Mouse (Mus musculus): Measurements from ENCODE around the gene Pdcl3. TPM values are rescaled to one million over a fixed set of nuclear protein-coding genes. Genes with fewer than 3 reads are reported as not detected.

The Pdcl3 gene
- total and polyA plus RNA-seq, 3 experiments = 55.6 to 120 (median 83.6) TPM

- Histone ChIP-seq H3K27ac (ENCODE audit: insufficient read depth, low read depth) (no peak overlapping the region), H3K4me2 (ENCODE audit: insufficient read depth, low read depth, poor library complexity, severe bottlenecking) (peak overlapping the region; percentile 77), H3K4me1 (ENCODE audit: control insufficient read depth in 1 of 2, insufficient read depth in 2 of 2) (peaks cover 2 to 27% of the 10 kb centered on the region in 2 experiments; a peak in 3 of 4 replicates), H3K9ac (ENCODE audit: insufficient read depth, low read depth) (peak overlapping the region; percentile 84), H3K27me3 (replicated peaks) (no peaks in the 10 kb centered on the region), H3K36me3 (replicated peaks in 1 of 2; ENCODE audit: control insufficient read depth in 1 of 2, insufficient read depth in 1 of 2, low read length in 1 of 2) (peaks cover 1 to 23% of the 10 kb centered on the region in 2 experiments), H3K79me2 (replicated peaks; ENCODE audit: control insufficient read depth, extremely low read depth, insufficient read depth, poor library complexity, severe bottlenecking) (peaks cover 7% of the 10 kb centered on the region), H3K4me3 (replicated peaks in 1 of 3; ENCODE audit: low read depth in 2 of 3, low read length in 2 of 3, poor library complexity in 1 of 3) (peak overlapping the region; percentile 71 to 83 (median 74)), H3K9me3 (replicated peaks; ENCODE audit: low read length) (peaks cover 3% of the 10 kb centered on the region)
- DNase-seq (ENCODE audit: extremely low read depth) = peak; percentile 98
- in situ Hi-C loops (cut with MboI; ENCODE audit: low pct_ligation_motif_present, low pct_unique_long_range_greater_than_20kb, low sequenced_read_pairs) (no loop called here), dilution Hi-C loops (cut with MboI; ENCODE audit: extremely low pct_ligation_motif_present, extremely low pct_unique_long_range_greater_than_20kb, low sequenced_read_pairs) (no loop called here)
- TF ChIP-seq MEF2A (IDR thresholded peaks at IDR 0.05; ENCODE audit: borderline replicate concordance, low read depth, low read length) (peak; percentile 36; the same call in 1 of the 2 replicates), MYC (IDR thresholded peaks at IDR 0.05; ENCODE audit: low read depth, low read length) (no peak), GABPA (IDR thresholded peaks at IDR 0.05; ENCODE audit: insufficient replicate concordance, low read depth, low read length) (no peak), ZNF384 (IDR thresholded peaks at IDR 0.05; ENCODE audit: low read depth, low read length) (no peak), PAX5 (IDR thresholded peaks at IDR 0.05; ENCODE audit: low read length) (no peak), MAZ (IDR thresholded peaks at IDR 0.05; ENCODE audit: low read depth, low read length) (no peak; the same call in 1 of the 2 replicates), RAD21 (IDR thresholded peaks at IDR 0.05; ENCODE audit: low read depth, low read length) (no peak), HCFC1 (IDR thresholded peaks at IDR 0.05; ENCODE audit: low read depth, low read length) (peak; percentile 68), ELF1 (IDR thresholded peaks at IDR 0.05; ENCODE audit: low read depth, low read length) (peak; percentile 86), ZKSCAN1 (IDR thresholded peaks at IDR 0.05; ENCODE audit: borderline replicate concordance, low read depth, low read length) (no peak), CTCF (conservative IDR thresholded peaks at IDR 0.05 in 1 of 2, IDR thresholded peaks at IDR 0.05 in 1 of 2; ENCODE audit: low read depth in 2 of 2, low read length in 2 of 2) (no peak), ZMIZ1 (IDR thresholded peaks at IDR 0.05; ENCODE audit: low read depth, low read length) (peak; percentile 67; the same call in 1 of the 2 replicates), SMC3 (IDR thresholded peaks at IDR 0.05; ENCODE audit: low read depth, low read length) (no peak), BHLHE40 (IDR thresholded peaks at IDR 0.05; ENCODE audit: low read depth, low read length) (no peak; the same call in 1 of the 2 replicates), NRF1 (IDR thresholded peaks at IDR 0.05; ENCODE audit: low read depth, low read length) (peak; percentile 91), CHD2 (IDR thresholded peaks at IDR 0.05; ENCODE audit: low read length) (no peak; the same call in 1 of the 2 replicates), POLR2AphosphoS2 (IDR thresholded peaks at IDR 0.05; ENCODE audit: low read depth, low read length) (peak; percentile 68; the same call in 1 of the 2 replicates), MAX (IDR thresholded peaks at IDR 0.05; ENCODE audit: low read length) (peak; percentile 36; the same call in 1 of the 2 replicates), JUND (conservative IDR thresholded peaks at IDR 0.05; ENCODE audit: low read depth, low read length) (peak; percentile 74), TBP (conservative IDR thresholded peaks at IDR 0.05; ENCODE audit: low read depth, low read length) (no peak), SIN3A (IDR thresholded peaks at IDR 0.05; ENCODE audit: low read length) (no peak; the same call in 1 of the 2 replicates), KAT2A (IDR thresholded peaks at IDR 0.05; ENCODE audit: insufficient replicate concordance, low read length) (no peak), RCOR1 (conservative IDR thresholded peaks at IDR 0.05; ENCODE audit: low read depth, low read length) (no peak), MXI1 (IDR thresholded peaks at IDR 0.05; ENCODE audit: low read depth, low read length) (peak; percentile 59; the same call in 1 of the 2 replicates), IRF4 (IDR thresholded peaks at IDR 0.05; ENCODE audit: low read depth, low read length) (peak; percentile 40; the same call in 1 of the 2 replicates), UBTF (IDR thresholded peaks at IDR 0.05; ENCODE audit: low read depth, low read length) (no peak), USF2 (conservative IDR thresholded peaks at IDR 0.05; ENCODE audit: low read depth, low read length) (no peak), JUN (IDR thresholded peaks at IDR 0.05; ENCODE audit: insufficient read depth, low read depth, low read length) (peak; percentile 73), MAFK (IDR thresholded peaks at IDR 0.05; ENCODE audit: insufficient replicate concordance, low read length) (no peak), POLR2A (IDR thresholded peaks at IDR 0.05; ENCODE audit: low read depth, low read length) (peak; percentile 70), E2F4 (IDR thresholded peaks at IDR 0.05; ENCODE audit: insufficient replicate concordance, low read depth, low read length) (no peak), EP300 (IDR thresholded peaks at IDR 0.05; ENCODE audit: low read length) (0 out of 2 replicates have a peak, but pooled peaks have one; percentile 22), USF1 (IDR thresholded peaks at IDR 0.05; ENCODE audit: low read depth, low read length) (no peak), NELFE (IDR thresholded peaks at IDR 0.05; ENCODE audit: low read depth, low read length) (peak; percentile 54; the same call in 1 of the 2 replicates), CHD1 (IDR thresholded peaks at IDR 0.05; ENCODE audit: low read depth, low read length) (no peak), ZC3H11A (IDR thresholded peaks at IDR 0.05; ENCODE audit: low read depth, low read length) (no peak), TCF12 (IDR thresholded peaks at IDR 0.05; ENCODE audit: low read depth, low read length) (peak; percentile 49), ETS1 (conservative IDR thresholded peaks at IDR 0.05; ENCODE audit: low read depth, low read length) (no peak)
Observed at GRCm38 (mm10) chr1:38987080-38987864, 1.9 kb downstream of the Pdcl3 start.
